32 mouse cellular contexts compared by ENCODE assay signal in the genomic region with DNA sequence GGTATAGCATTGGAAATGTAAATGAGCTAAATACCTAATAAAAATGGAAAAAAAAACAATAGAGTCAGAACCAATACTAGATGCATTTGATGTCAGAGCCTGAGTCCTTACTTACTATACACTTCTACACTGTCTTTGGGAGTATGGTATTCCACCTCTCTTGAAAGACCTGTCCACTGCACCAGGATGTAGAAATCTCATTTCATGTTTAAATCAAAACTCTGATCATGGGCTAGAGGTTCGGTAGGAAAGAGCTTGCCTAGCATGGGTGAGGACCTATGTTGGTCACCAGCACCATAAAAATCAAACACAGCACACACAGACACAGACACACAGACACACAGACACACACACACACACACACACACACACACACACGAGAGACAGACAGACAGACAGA. TPM values are rescaled to one million over a fixed set of nuclear protein-coding genes. Genes with fewer than 3 reads are reported as not detected.
"Had no signal": no experiment of that assay in that cellular context is flagged by ENCODE, and none has a peak within 500 bp of the region (broad histone marks: within the 10 kb centered on the region; RNA-seq: fewer than 3 reads in every experiment).

No protein-coding gene starts in this region.

- H3K36me3 ChIP-seq: limb, embryonic 10.5 days; limb, embryonic 12.5 days; limb, embryonic 13.5 days; limb, embryonic 15.5 days; liver, embryonic 12.5 days; liver, embryonic 13.5 days; liver, embryonic 15.5 days; lung, embryonic 15.5 days; midbrain, embryonic 10.5 days; midbrain, embryonic 12.5 days; midbrain, embryonic 13.5 days; midbrain, embryonic 15.5 days; neural tube, embryonic 12.5 days; neural tube, embryonic 13.5 days had no signal

- H3K4me1 ChIP-seq: limb, embryonic 10.5 days; limb, embryonic 12.5 days; limb, embryonic 13.5 days; limb, embryonic 15.5 days; liver, embryonic 12.5 days; liver, embryonic 13.5 days; liver, embryonic 15.5 days; lung, embryonic 15.5 days; midbrain, embryonic 10.5 days; midbrain, embryonic 12.5 days; midbrain, embryonic 13.5 days; midbrain, embryonic 15.5 days; neural tube, embryonic 12.5 days; neural tube, embryonic 13.5 days had no signal

- H3K9me3 ChIP-seq: limb, embryonic 10.5 days; limb, embryonic 12.5 days; limb, embryonic 13.5 days; limb, embryonic 15.5 days; liver, embryonic 12.5 days; liver, embryonic 13.5 days; liver, embryonic 15.5 days; lung, embryonic 15.5 days; megakaryocyte, embryonic 14.5 days; midbrain, embryonic 10.5 days; midbrain, embryonic 12.5 days; midbrain, embryonic 13.5 days; midbrain, embryonic 15.5 days; neural tube, embryonic 12.5 days; neural tube, embryonic 13.5 days had no signal

- H3K4me3 ChIP-seq: limb, embryonic 10.5 days; limb, embryonic 12.5 days; limb, embryonic 13.5 days; limb, embryonic 15.5 days; liver, embryonic 12.5 days; liver, embryonic 13.5 days; liver, embryonic 15.5 days; lung, embryonic 15.5 days; megakaryocyte, embryonic 14.5 days; midbrain, embryonic 10.5 days; midbrain, embryonic 12.5 days; midbrain, embryonic 13.5 days; midbrain, embryonic 15.5 days; myocyte; neural tube, embryonic 12.5 days; neural tube, embryonic 13.5 days had no signal

- DNase-seq: left cerebral cortex, postnatal 4 days; liver; liver, embryonic 13.5 days; liver, postnatal 0 days; lung, adult 18-20 months; lung, adult 2 months; lung, embryonic 14.5 days; lung, postnatal 10 days; lung, postnatal 14 days; lung, postnatal 36 days; lung, postnatal 4 days; midbrain, embryonic 14.5 days had no signal

- H3K27ac ChIP-seq: limb, embryonic 10.5 days; limb, embryonic 12.5 days; limb, embryonic 13.5 days; limb, embryonic 15.5 days; liver, embryonic 12.5 days; liver, embryonic 13.5 days; liver, embryonic 14.5 days; liver, embryonic 15.5 days; lung, embryonic 15.5 days; macrophage; midbrain, embryonic 10.5 days; midbrain, embryonic 12.5 days; midbrain, embryonic 13.5 days; midbrain, embryonic 15.5 days; neural tube, embryonic 12.5 days; neural tube, embryonic 13.5 days had no signal

- H3K27me3 ChIP-seq: limb, embryonic 12.5 days; limb, embryonic 13.5 days; limb, embryonic 15.5 days; liver, embryonic 12.5 days; liver, embryonic 13.5 days; liver, embryonic 15.5 days; lung, embryonic 15.5 days; midbrain, embryonic 12.5 days; midbrain, embryonic 13.5 days; midbrain, embryonic 15.5 days; neural tube, embryonic 12.5 days; neural tube, embryonic 13.5 days had no signal

RNA-seq across cellular contexts. Expression of a gene that starts 53.2 kb away (rescaled TPM):
- total RNA-seq: megakaryocyte progenitor cell, adult 5-6 weeks; megakaryocyte, adult 5-6 weeks; monocyte, adult 5-6 weeks had no signal
- polyA plus RNA-seq: macrophage had no signal
